12 mouse cellular contexts compared by ENCODE assay signal in the genomic region with DNA sequence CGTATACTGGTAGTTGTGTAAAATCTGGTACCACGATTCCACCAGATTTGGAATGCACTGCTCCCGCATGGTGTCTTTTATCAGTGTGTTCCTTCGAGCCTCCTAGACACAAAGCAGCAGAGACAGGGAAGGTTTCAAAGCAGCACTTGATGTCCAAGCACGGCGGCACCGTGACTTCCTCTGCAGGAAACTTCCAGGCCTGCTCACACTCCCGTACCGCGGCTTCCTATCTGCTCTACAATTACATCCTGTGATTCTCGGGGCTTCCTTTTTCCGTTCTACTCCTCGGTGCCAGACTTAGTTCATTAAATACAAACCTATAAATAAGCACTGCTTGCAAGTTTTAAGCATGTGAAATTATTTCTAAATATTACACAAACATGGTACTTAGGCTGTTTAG. TPM values are rescaled to one million over a fixed set of nuclear protein-coding genes. Genes with fewer than 3 reads are reported as not detected.
DNase-seq lines count a peak whose midpoint lies in the region; ATAC-seq and TF ChIP-seq lines count a peak whose summit lies in the region.
"Had no signal": no experiment of that assay in that cellular context is flagged by ENCODE, and none has a peak within 500 bp of the region (broad histone marks: within the 10 kb centered on the region; RNA-seq: fewer than 3 reads in every experiment).

No protein-coding gene starts in this region.

- 64% methylated on average over 13 of the region's 13 CpGs for WGBS in heart, embryonic 12.5 days
- WGBS in kidney, postnatal 0 days, result 81% methylated on average over 13 of the region's 13 CpGs
- WGBS in intestine, postnatal 0 days, result 80% methylated on average over 13 of the region's 13 CpGs

- DNase-seq in adrenal gland, postnatal 10 days, result peak; percentile 30
- DNase-seq in adrenal gland, adult 8-10 months, result no peak
- peak; percentile 60 for DNase-seq in kidney, postnatal 0 days (ENCODE audit: low spot score)
- DNase-seq in lung, postnatal 36 days, result peak; percentile 85
- no peak for DNase-seq in B cell, adult 2 months
- DNase-seq: cerebellum, adult 11-12 months had no signal

- no peak overlapping the region for H3K9ac ChIP-seq in heart, embryonic 12.5 days
- H3K9ac ChIP-seq in kidney, postnatal 0 days (ENCODE audit: low read depth, low read length), result no peak overlapping the region
- no peak overlapping the region for H3K9ac ChIP-seq in intestine, postnatal 0 days (ENCODE audit: low read depth, low read length)

- H3K27me3 ChIP-seq in heart, embryonic 12.5 days (replicated peaks), result no peaks in the 10 kb centered on the region
- H3K27me3 ChIP-seq in kidney, postnatal 0 days (ENCODE audit: insufficient read depth, low read length), result no peaks in the 10 kb centered on the region
- H3K27me3 ChIP-seq in intestine, postnatal 0 days (replicated peaks; ENCODE audit: control insufficient read depth, insufficient read depth, low read length), result no peaks in the 10 kb centered on the region
- H3K27me3 ChIP-seq: Patski had no signal

- no peaks in the 10 kb centered on the region for H3K4me1 ChIP-seq in heart, embryonic 12.5 days (replicated peaks)
- H3K4me1 ChIP-seq in kidney, postnatal 0 days (replicated peaks; ENCODE audit: insufficient read depth, low read length), result no peaks in the 10 kb centered on the region
- 0 out of 2 replicates have a peak, but pooled peaks cover 2% of the 10 kb centered on the region for H3K4me1 ChIP-seq in intestine, postnatal 0 days (replicated peaks; ENCODE audit: control insufficient read depth, insufficient read depth, low read length)

- H3K36me3 ChIP-seq in heart, embryonic 12.5 days, result peaks cover 88% of the 10 kb centered on the region
- H3K36me3 ChIP-seq in kidney, postnatal 0 days (ENCODE audit: insufficient read depth, low read length), result peaks cover 63% of the 10 kb centered on the region
- H3K36me3 ChIP-seq in intestine, postnatal 0 days (ENCODE audit: control insufficient read depth, insufficient read depth), result peaks cover 78% of the 10 kb centered on the region

- ATAC-seq in heart, embryonic 12.5 days (ENCODE audit: insufficient number of reproducible peaks, low FRiP score), result peak; percentile 69
- no peak for ATAC-seq in kidney, postnatal 0 days (replicated peaks; ENCODE audit: low FRiP score, low read depth)
- no peak for ATAC-seq in megakaryocyte-erythroid progenitor cell, adult 5-6 weeks (replicated peaks; ENCODE audit: low FRiP score, low TSS enrichment, poor library complexity, severe bottlenecking)
- ATAC-seq in intestine, postnatal 0 days, result no peak
- ATAC-seq: Patski had no signal

- no peak overlapping the region for H3K4me2 ChIP-seq in heart, embryonic 12.5 days
- no peak overlapping the region for H3K4me2 ChIP-seq in kidney, postnatal 0 days (ENCODE audit: low read length)
- H3K4me2 ChIP-seq in intestine, postnatal 0 days (replicated peaks; ENCODE audit: low read depth), result no peak overlapping the region

- H3K4me3 ChIP-seq in heart, embryonic 12.5 days, result no peak overlapping the region
- no peak overlapping the region for H3K4me3 ChIP-seq in kidney, postnatal 0 days (replicated peaks; ENCODE audit: low read depth, low read length)
- no peak overlapping the region for H3K4me3 ChIP-seq in intestine, postnatal 0 days (ENCODE audit: low read depth, low read length)

- TF ChIP-seq CTCF in kidney, postnatal 0 days (IDR thresholded peaks at IDR 0.05; ENCODE audit: low read depth), result no peak
- no peak for TF ChIP-seq CTCF in intestine, postnatal 0 days (IDR thresholded peaks at IDR 0.05; ENCODE audit: low read depth)

- no peaks in the 10 kb centered on the region for H3K9me3 ChIP-seq in heart, embryonic 12.5 days (replicated peaks)
- no peaks in the 10 kb centered on the region for H3K9me3 ChIP-seq in kidney, postnatal 0 days (replicated peaks; ENCODE audit: low read length)
- no peaks in the 10 kb centered on the region for H3K9me3 ChIP-seq in intestine, postnatal 0 days (ENCODE audit: control insufficient read depth)

- 0 out of 2 replicates have a peak overlapping the region, but pooled peaks have one; percentile 4 for H3K27ac ChIP-seq in heart, embryonic 12.5 days (ENCODE audit: poor library complexity, severe bottlenecking)
- 0 out of 2 replicates have a peak overlapping the region, but pooled peaks have one; percentile 2 for H3K27ac ChIP-seq in kidney, postnatal 0 days
- H3K27ac ChIP-seq in intestine, postnatal 0 days (ENCODE audit: low read depth, low read length), result no peak overlapping the region

RNA-seq across cellular contexts. Expression of a gene that starts 12.6 kb away (rescaled TPM):
- 10 to 100 TPM; 44.9 to 48.2 TPM for total RNA-seq in adrenal gland, postnatal 10 days (2021)
- total RNA-seq in adrenal gland, adult 8-10 months (2022), result 10 to 100 TPM; 57.5 to 79.4 (median 65.6) TPM
- 43.7 and 47.6 TPM in 2 replicates for polyA plus RNA-seq in heart, embryonic 12.5 days (2016; fragmentation: Nextera tagmentation; extraction: Ambion mirVana)
- 33.0 and 40.7 TPM in 2 replicates for polyA plus RNA-seq in kidney, postnatal 0 days (2015; fragmentation: Nextera tagmentation; extraction: Ambion mirVana)
- total RNA-seq in megakaryocyte-erythroid progenitor cell, adult 5-6 weeks (2014; fragmentation: Nextera tagmentation), result 84.1 and 92.3 TPM in 2 replicates
- total RNA-seq in megakaryocyte-erythroid progenitor cell, adult 5-6 weeks (2017), result 127 and 153 TPM in 2 replicates
- polyA plus RNA-seq in intestine, postnatal 0 days (2015; fragmentation: Nextera tagmentation; extraction: Ambion mirVana), result 19.5 and 20.3 TPM in 2 replicates

RNA-seq across cellular contexts. Expression of a gene that starts 27.0 kb away (rescaled TPM):
- 10 to 100 TPM; 32.4 to 38.4 TPM for total RNA-seq in adrenal gland, postnatal 10 days (2021)
- 10 to 100 TPM; 39.5 to 57.7 (median 47.9) TPM for total RNA-seq in adrenal gland, adult 8-10 months (2022)
- 23.9 and 27.7 TPM in 2 replicates for polyA plus RNA-seq in heart, embryonic 12.5 days (2016; fragmentation: Nextera tagmentation; extraction: Ambion mirVana)
- polyA plus RNA-seq in kidney, postnatal 0 days (2015; fragmentation: Nextera tagmentation; extraction: Ambion mirVana), result 26.5 TPM in 2 replicates
- 28.9 and 31.5 TPM in 2 replicates for total RNA-seq in megakaryocyte-erythroid progenitor cell, adult 5-6 weeks (2014; fragmentation: Nextera tagmentation)
- 31.3 and 47.5 TPM in 2 replicates for total RNA-seq in megakaryocyte-erythroid progenitor cell, adult 5-6 weeks (2017)
- 27.3 and 29.6 TPM in 2 replicates for polyA plus RNA-seq in intestine, postnatal 0 days (2015; fragmentation: Nextera tagmentation; extraction: Ambion mirVana)

RNA-seq across cellular contexts. Expression of a gene that starts 27.8 kb away (rescaled TPM):
- not detected for total RNA-seq in adrenal gland, postnatal 10 days (2021)
- not detected for total RNA-seq in adrenal gland, adult 8-10 months (2022)
- polyA plus RNA-seq in heart, embryonic 12.5 days (2016; fragmentation: Nextera tagmentation; extraction: Ambion mirVana), result 0.09 TPM in 1 of 2 replicates, not detected in the other
- 0.21 and 0.23 TPM in 2 replicates for polyA plus RNA-seq in kidney, postnatal 0 days (2015; fragmentation: Nextera tagmentation; extraction: Ambion mirVana)
- not detected in 2 replicates for total RNA-seq in megakaryocyte-erythroid progenitor cell, adult 5-6 weeks (2014; fragmentation: Nextera tagmentation)
- total RNA-seq in megakaryocyte-erythroid progenitor cell, adult 5-6 weeks (2017), result not detected in 2 replicates
- 0.05 and 0.12 TPM in 2 replicates for polyA plus RNA-seq in intestine, postnatal 0 days (2015; fragmentation: Nextera tagmentation; extraction: Ambion mirVana)
- total RNA-seq: neutrophil, adult 5-6 weeks had no signal
- polyA plus RNA-seq: gonadal fat pad, adult 2 months; Patski had no signal

Comparison
In these comparisons a context has a peak if more than half of its experiments do, and no peak if none do; other contexts are left out.
1. DNase-seq: peak in adrenal gland, postnatal 10 days (single experiment), kidney, postnatal 0 days (single experiment) and lung, postnatal 36 days (single experiment); none in adrenal gland, adult 8-10 months (single experiment) and B cell, adult 2 months (0 of 2).